Mouse (Mus musculus) heart, adult 9 months (tissue): ENCODE data around the gene Klf1.

Source experiments
- DNase-seq, 2 experiments: peaks; one replicate each; pipeline ENCODE4 v3.0.0; 2022; ENCODE audit warnings: low spot score in 2 of 2

Gene Klf1

GRCm38 (mm10) chr8:84935489-84935888 is 33.8 kb downstream of the Klf1 start:
- no peak for DNase-seq

GRCm38 (mm10) chr8:84936041-84936961 is 34.6 kb downstream of the Klf1 start:
- DNase-seq = no peak

GRCm38 (mm10) chr8:84936962-84937546 is 35.3 kb downstream of the Klf1 start, which contains the start of gene Mast1:
Mast1 (minus strand) TSS chr8:84937359.
- no peak for DNase-seq

GRCm38 (mm10) chr8:84937620-84938485 is 36.1 kb downstream of the Klf1 start:
- DNase-seq = no peak

GRCm38 (mm10) chr8:84943699-84944098 is 42.0 kb downstream of the Klf1 start:
- no peak for DNase-seq

GRCm38 (mm10) chr8:84944478-84945160 is 42.9 kb downstream of the Klf1 start:
- DNase-seq = no peak

- no peak for DNase-seq
Observed at GRCm38 (mm10) chr8:84945235-84945632, 43.5 kb downstream of the Klf1 start.

GRCm38 (mm10) chr8:84945633-84946527 is 44.2 kb downstream of the Klf1 start:
- DNase-seq = no peak

- no peak for DNase-seq
Observed at GRCm38 (mm10) chr8:84946528-84947240, 45.0 kb downstream of the Klf1 start, which contains the start of gene Rtbdn. Rtbdn (plus strand) TSS chr8:84946991.

- DNase-seq = no peak
Observed at GRCm38 (mm10) chr8:84947241-84947545, 45.5 kb downstream of the Klf1 start.

- no peak for DNase-seq
Observed at GRCm38 (mm10) chr8:84949753-84950152, 48.0 kb downstream of the Klf1 start.

GRCm38 (mm10) chr8:84952612-84953255 is 51.0 kb downstream of the Klf1 start:
- DNase-seq = peak in 1 of 2 experiments; percentile 37
